Mouse (Mus musculus): ENCODE measurements around the gene Cpa5.

Gene Cpa5

DNA sequence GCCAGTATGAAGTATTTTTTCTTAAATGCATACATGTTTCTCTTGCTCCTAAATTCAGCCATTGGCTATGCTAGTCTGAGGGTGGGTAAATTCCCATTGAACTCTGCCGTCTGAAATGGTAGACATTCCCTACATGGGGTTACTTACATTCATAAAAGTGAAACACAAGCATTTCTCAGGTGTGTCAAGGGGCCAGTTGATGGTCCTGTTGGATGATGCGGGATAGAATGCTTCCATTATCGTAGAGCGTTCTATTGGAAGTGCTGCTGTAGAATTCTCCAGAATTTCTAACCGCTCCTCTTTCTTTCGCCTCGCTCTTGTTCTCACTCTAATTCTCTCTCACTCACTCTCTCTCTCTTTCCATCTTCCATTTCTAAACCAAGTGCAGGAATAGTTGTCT, at the start of gene Cpa5:
Gene Cpa5 (plus strand): TSS at position 301 of the 400 bp plus-strand sequence.
- DNase-seq, result no peak

DNA sequence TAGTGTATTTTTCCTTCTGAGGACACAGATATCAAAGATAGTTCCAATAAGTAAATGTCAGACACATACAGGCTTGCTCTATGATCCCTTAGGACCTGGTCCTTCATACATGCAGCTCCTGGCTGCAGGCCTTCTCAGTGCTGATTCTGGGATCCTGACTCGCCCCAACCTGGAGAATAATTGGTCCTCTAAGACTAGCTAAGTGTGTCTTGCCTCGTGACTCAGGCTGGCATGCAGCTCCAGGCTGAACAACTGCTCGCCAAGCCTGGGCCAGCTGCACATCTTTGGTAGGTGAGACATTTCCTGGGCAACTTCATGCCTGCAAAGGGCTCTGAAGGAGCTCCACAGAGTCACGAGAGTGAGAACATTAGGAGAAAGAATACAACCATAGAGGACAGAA, 48.7 kb upstream of the Cpa5 start:
- no peak for DNase-seq

DNA sequence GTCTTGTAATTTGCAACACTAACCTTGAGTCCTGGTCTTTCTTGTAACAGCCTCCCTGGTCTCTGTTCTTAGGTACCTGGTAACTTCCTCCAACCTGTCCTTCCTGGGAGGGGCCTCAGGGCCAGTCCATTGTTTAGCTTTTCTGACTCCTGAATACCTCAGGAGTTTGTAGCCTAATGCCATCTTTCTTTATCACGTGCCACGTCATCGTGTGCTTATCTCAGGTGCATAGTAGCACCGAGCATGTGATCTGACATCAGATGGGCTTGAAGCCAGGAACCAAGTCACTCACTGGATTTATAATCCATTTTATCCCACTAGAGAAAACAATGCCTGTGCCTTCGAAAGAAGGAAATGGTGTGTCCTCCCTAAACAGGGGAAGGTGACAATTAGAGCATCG, 47.2 kb upstream of the Cpa5 start:
- DNase-seq, result no peak

DNA sequence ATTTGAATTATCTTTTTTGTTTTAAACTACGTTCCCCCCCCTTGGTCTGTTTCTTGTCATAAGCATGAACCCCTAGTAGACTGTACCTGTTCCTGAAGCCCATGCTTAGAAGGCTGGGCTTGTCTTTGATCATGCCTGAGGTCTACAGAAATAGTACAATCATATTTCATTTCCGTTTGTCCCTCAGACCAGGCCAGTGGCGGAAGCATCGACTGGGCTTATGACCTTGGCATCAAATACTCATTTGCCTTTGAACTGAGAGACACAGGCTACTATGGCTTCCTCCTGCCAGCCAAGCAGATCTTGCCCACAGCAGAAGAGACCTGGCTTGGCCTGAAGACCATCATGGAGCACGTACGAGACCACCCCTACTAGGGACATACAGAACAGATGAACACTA, 46.8 kb upstream of the Cpa5 start:
- DNase-seq, result no peak

DNA sequence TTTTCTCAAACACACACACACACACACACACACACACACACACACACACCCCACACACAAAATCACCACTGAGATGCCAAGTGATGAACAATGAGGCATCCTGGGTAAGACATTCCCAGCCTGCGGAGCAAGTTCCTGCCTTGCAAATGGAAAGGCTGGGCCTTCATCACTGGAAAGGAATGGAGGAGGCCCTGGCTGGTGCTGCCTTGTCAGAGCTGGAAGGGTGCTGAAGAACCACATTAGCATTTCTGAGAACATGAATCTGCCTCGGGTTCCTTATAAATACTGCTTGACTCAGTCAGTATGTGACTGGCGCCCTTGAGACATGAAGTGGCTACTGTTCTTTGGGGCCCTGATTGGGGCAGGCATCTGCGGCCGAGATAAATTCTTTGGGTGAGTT, 42.7 kb upstream of the Cpa5 start, which contains the start of gene Cpa4:
Gene Cpa4 (plus strand): TSS at position 301 of the 400 bp plus-strand sequence.
- no peak for DNase-seq

DNA sequence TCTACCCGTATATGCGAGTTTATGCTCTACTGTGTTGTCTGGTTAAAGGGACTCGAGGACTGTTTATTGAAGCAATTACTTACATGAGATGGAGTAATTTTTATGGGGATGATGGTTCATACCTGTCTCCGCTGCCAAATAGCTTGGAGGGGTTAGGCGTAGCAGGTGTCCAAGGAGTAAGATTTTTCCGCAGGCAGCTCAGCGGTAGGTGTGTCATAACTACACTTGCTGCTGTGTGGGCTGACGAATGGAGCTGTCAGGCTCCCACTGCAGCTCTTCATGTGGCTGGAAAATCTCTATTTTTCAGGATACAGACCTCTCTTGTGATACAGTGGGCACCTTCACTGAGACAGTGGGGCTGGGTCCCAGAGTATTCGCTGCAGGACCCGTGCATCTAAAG, 41.5 kb upstream of the Cpa5 start:
- DNase-seq, result no peak

DNA sequence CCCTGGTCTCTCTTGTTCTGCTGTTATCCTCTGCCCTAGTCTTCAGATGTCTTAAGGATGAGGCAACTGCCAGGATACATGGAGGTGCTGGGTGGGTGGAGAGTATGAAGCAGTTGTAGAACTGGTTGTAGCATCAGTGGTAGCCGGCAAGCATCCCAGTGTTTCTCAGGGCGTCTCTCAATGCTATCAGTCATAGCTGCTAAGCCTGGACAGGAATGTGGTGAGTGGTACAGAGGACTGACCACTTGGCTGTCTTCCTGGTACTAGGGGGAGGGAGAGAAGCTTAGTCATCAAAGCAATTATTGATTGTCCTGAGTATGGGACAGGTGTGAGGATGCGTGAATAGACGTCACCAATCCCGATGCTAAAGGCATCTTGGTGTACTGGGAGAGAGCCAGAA, 40.8 kb upstream of the Cpa5 start:
- DNase-seq, result no peak

DNA sequence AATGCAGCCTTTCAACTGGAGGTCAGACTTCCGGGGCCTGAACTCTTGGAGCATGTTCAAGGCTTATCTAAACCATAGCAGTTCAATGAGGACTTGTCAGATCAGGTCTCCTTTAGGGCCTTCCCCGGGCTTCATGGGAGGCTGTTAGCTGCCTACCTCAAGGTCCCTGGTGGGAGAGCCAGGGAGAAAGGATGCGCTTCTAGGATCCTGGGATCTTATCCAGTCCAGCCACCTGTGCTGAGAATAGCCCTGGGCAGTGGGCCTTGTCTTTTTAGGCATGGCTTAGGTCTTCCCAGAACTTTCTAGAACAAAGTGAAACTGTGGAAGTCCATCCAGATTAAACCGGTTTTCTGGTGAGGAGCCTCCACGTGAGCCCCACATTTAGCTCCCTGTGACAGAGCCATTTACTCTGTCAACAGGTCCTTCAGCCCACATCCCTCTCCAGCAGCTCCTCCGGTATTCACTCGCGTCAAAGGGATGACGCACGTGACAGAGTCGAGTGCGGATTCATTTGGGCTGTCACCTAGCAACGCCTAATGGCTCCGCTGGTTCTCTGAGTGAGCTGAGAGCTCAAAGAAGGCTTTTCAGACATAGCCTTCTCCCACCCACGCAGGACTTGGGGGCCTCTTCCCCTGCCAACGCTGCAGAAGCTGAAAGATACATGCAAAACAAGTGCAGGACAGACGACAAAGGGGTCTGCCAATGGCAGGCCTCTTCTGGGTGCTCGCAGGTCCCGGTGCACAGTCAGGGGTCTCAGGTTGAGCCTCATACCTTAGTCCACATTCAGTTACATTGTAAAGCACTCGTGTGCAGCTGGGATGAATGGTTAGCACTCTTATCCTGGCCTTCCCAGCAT, 38.1 kb upstream of the Cpa5 start:
- no peak for DNase-seq

DNA sequence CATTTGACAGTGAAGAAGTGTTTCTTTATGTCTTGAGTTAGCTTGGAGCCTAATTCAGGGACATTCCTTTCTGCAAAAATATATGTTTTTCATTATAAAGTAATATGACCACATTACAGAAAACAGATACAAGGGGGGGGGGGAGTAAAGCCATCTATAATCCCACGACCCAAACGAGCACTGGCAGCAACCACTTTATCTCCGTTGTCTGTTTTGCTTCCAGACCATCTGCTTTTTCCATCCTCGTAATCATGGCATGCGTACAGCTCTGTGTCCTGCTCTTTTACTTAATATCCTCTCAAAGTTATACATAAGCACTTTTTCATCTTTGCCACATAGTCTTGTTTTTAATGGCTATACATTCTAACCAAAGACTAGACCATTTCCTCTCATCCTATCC, 37.4 kb upstream of the Cpa5 start:
- no peak for DNase-seq

DNA sequence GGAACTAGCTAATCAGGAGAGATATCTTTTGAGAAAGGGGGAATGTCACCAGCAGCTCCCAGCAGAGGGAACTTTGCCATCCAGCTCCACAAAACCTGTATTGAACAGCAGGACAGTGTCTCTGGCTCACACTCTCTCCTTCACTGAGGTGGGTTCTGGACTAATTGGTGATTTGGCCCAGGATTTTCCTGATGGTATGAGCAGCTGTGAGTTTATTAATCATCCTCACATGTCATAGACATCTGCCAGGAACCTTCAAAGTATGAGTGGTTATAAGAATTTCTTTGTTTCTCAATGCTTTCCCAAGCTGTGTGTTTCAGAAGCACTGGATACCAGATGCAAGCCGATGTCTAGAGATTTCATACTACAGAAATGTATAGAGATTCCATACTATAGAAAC, 35.9 kb upstream of the Cpa5 start:
- DNase-seq, result no peak

DNA sequence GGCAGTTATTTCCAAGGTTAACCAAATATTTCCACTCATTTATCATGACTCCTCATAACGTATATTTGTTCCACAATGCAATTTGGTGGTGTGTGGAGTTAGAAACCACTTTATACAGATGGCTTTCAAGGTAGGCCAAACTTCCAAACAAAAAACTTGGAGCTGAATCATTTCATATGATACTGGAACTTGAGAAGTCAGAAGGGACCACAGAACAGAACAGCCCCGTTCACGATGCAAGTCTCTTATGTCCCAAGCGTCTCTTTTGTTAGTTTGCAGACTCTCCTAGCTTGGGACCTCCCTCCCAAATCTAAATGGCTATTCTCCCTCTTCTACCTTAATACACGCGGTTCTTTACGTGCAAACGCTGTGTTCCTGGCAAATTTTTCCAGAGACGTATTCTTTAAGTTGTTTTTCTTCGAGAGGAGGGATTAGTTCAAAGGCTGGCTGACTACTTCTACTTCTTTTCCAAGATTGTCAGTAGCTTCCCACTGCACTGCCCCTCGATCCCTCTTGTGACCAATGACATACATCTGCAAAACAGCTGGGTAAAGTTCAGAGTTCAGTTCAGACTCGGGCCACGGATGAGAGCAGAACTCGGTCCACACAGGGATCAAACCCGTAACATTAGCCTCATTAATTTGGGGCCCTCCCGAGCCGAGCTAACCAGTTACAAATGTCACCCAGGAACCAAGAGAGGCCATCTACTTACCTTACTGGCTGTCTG, 34.2 kb upstream of the Cpa5 start:
- DNase-seq, result no peak

DNA sequence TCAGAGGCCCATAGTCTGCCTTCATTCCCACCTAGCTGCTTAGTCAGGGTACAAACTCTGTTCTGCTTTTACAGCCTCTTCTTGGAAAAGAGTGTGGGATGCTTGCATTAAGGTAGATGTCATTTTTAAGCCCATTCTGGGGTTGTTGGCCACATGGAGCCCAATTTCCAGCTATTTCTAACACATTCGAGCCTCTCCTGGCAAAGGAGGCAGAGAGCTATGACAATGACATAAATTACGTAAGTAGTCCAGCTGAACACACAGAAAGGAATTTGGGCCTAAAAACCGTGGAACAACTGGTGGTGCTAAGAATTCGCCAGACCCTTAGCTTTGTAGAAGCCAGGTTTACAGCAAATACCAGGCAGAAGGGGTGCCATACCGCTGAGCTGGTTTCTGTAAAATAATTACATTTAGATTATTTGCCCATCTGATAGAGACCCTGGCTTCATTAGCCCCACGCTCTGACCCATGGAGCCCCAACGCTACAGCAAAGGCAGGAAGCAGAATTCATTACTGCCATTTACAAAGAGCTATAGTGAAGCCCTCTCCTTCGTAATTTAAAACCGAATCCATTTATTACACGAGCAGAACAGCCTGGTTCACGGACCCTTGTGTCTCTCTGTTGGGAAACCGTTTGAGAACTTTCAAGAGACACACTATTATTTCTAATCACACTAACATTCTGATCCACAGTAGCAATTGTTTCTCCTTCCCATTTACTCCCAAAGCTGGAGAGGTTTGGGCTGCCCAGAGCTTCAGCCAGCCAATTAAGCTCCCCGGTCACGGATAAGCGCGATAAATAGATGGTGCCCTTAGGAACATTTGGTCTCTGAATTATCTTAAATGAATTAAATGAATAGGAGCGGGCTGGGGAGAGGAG, 30.6 kb upstream of the Cpa5 start:
- DNase-seq, result no peak

DNA sequence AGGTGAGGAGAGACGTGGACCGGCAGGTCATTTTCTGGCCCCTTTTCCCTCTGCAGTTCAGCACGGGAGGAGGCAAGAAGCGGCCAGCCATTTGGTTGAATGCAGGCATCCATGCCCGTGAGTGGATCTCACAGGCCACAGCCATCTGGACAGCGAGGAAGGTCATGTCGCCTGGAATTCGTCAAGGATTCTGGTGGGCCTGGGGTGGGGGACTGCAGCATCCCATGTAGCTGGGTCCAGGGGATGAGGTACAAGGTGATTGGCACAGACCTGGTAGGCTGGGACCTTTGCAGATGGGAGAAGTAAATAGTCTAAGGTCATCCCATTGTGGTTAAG, 30.0 kb upstream of the Cpa5 start:
- no peak for DNase-seq

DNA sequence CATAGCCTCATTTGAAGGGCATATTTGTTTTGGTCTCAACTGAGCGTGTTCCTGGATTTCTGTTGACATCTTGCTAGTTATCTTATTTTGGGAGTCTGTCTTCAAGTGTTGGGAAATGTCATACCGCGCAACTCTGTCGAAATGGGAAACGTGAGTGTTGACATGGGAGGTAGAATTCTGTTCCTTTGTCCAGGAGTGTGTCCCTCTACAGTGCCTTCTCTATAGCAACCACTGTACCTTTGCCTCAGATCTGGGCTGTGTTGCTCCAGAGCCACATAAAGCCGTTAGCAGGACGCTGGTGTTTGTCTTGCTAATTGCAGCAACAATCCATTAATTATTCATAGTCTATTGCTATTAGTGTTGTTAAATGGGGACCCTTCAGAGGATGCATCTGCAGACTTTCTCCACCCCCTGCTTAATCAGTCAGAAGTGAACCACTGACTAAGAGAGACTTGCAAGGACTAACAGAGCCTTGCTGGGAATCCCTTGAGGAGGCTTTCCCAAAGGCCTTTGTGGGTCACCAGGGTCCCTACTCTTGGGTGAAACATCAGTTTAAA, 23.8 kb upstream of the Cpa5 start:
- no peak for DNase-seq

DNA sequence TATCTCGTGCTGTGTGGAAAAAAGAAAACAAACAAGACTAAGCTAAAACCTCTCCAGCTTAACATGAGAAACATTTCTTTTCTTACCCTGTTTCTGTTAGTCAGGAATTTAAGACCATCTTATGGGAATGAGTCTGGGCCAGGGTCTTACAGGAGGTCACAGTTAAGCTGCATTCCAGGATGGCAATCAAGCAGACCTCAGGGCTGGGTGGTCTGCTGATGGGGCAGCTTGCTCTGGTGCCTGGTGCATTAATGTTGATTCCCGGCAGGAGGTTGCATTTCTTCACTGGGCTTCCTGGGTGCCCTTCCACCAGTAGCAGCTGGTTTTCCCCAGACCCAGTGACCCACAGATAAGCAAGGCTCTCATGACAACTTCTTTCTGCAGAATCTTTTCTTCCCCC, 21.0 kb upstream of the Cpa5 start:
- DNase-seq, result no peak

DNA sequence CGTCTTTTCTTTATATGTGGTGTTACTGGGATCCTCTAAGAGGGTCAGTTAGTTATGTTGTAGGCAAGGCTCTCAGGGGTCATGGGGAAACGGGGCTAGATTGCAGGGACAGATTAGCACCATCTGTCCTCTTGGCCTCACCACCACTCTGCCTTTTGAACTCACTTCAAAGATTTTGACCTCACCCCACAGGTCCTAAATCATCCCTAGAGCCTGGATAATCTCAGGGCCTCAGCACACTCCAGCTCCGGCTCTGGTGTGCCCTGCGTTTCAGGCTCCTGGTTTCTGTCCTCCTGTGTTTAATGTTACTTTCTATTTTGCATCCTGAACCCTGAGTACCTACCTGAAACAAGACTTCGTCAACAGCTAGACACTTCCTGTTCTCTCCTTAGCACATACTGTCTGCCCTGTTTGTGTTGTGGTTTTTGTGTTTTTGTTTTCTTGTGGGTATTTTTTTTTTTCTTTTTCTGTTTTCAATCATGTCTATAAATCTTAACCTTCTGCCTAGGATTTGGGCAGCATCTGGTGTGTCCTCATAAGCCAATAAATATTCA, 18.9 kb upstream of the Cpa5 start:
- no peak for DNase-seq

DNA sequence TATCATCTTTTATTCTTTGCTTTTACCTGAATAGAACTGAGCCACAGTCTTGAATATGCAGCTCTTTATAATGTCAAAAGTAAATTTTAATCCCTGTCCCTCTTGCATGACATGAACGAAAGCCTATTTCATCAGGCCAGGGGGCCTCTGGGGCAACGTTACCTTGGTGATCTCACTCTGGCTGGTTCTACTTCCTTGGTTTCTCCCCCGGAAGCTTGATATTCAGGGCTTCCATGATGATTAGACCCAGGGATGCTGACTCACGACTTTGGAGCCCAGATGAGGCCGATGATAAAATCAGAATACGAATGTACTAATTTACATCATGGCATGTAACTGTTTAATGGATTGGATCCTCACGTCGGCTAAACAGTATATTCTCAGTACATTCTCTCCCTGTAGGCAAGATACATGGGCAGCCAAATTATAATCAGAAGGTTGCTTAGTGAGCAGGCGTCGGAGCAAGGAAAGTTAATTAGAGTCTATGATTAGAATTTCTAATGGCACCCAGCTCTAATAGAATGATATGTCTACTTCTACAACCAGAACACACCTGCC, 18.3 kb upstream of the Cpa5 start:
- DNase-seq, result no peak

DNA sequence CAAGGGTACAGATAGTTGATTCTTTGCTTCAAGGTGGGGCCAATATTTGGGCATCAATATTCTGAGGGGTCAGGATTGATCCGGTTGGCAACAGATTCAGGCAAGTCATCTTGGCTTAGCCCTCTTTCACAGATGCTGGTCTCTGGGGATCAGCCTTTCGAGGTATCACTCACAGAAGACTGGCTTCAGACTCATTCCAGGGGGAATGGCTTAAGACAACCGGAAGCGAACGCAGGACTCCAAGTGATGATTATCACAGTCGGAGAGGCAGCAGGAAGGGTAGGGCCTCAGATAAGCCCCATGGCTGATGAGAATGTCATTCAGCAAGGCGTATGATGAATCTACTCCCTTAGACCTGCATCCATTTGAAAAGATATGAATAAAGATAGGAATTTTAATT, 16.4 kb upstream of the Cpa5 start:
- no peak for DNase-seq

DNA sequence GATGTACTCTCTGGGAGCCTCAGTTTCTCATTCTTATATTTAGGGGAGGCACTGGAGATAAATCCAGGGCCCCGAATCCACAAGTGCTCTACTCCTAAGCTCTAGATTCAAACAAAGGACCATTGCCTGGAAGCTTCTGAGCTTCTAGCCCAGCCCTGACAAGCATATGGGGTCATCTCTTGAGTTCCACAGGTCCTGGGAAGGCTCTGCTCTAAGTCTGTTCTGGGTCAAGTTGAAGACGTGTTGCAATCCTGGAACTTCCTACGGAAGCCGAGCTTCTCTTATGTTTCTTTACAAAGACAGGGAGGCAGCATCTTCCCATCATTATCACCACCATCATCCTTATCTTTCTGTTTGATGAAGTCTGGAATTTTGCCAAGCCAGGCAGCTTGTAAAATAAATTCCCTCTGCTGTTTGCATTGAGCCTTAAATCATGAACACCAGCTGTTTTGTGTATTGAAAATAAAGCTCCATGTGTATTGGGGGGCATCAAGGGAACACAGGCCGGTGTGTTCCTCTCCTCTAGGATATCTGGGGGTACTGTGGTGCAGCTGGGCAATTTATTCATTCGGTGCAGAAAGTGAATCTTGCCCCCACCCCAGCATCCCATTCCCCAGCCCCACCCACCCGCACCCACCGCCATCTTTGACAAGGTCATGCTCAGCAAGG, 14.4 kb upstream of the Cpa5 start:
- no peak for DNase-seq

DNA sequence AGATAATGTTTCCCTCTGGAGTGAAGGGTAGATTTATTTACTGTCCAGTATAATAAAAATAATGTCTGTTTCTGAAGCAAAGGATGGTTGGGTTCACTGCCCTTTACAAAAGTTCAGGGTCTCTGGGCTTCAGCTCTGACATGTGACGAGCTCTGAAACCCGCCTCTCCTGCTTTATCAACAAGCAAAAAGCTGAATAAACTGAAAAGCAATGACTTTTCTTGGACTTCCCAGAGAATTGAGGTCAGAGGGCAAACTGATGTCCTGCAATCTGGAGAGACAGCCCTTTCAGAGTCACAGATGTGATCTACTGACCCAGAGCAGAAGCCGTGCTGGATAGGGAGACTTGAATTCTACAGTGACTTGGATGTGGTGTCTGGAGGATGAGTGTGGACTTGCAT, 10.8 kb upstream of the Cpa5 start:
- DNase-seq, result peak; percentile 20 to 46

DNA sequence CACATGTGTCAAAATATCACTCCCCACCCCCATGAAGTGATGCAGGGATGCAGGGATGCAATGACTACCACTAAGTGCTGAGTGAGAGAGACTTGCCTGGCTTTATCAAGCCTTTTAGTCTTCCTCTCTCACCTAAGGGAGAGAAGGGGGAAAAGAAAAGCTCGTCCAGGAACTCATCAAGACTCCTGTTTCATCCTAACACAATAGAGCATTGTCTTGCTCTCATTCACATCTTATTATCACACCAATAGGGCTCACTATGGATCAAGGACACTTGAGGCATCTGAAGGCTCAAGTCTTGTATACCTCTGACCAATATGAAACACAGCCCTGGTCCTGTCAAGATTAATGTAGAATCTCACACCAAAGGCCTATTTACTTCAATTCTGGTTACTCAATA, 9.8 kb upstream of the Cpa5 start:
- DNase-seq, result no peak

DNA sequence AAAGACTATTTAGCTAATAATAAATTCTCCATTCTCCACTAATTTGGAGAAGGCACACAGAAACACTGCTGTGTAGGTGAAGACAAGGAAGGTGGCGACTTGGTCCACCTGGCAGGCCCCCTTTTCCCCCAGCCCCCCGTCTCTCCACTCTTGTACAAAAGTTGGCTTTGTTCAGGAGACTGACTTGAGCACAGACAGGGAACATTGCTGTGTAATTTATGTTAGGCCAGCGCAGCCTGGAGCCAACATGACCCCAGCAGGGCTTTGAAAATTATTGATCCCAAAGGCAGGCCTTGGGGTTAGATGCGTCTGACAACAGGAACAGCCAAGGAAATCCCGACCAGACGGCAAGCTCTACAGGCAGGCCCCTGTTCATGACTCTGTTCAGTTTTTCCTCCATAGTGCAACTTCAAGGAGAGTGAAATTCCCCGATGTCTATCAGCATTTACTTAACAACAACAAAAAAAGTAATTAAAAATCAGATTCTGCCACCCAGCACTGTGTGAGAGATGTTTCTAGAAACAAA, 6.4 kb upstream of the Cpa5 start:
- DNase-seq, result no peak
